Mouse (Mus musculus) liver, adult 2 months (tissue): ENCODE measurements at regions not wholly inside any gene's neighbourhood (a gene's known extent, or its start where the extent isn't known, plus 50 kb on each side); places are given as distances from the start of the nearest gene placed in this dataset.

Experiments
- DNase-seq: peaks from one replicate; pipeline ENCODE4 v3.0.0-alpha.2; 2011; ENCODE audit warnings: low read depth, low spot score; ENCODE audit errors: extremely low read depth
- H3K27ac ChIP-seq: fragments of 200-500 bp; replicated peaks from 2 replicates; pipeline ENCODE4 v1.5.1; 2012; ENCODE audit warnings: low read depth, mild to moderate bottlenecking, control low read depth, inconsistent platforms, low read length; ENCODE audit not compliant: insufficient read depth
- H3K27me3 ChIP-seq: fragments of 200-500 bp; 2 replicates; pipeline ENCODE4 v1.6.1; 2012; ENCODE audit warnings: mild to moderate bottlenecking, moderate library complexity, low read length, inconsistent platforms; ENCODE audit not compliant: control insufficient read depth, insufficient read depth
- H3K36me3 ChIP-seq: fragments of 200-500 bp; 2 replicates; pipeline ENCODE4 v1.6.1; 2012; ENCODE audit warnings: low read length, inconsistent platforms; ENCODE audit not compliant: control insufficient read depth, insufficient read depth
- H3K4me1 ChIP-seq: fragments of 200-500 bp; 2 replicates; pipeline ENCODE4 v1.6.1; 2011; ENCODE audit warnings: low read length; ENCODE audit not compliant: control insufficient read depth, insufficient read depth
- H3K4me3 ChIP-seq: fragments of 200-500 bp; 2 replicates; pipeline ENCODE4 v1.5.1; 2011; ENCODE audit warnings: low read depth, mild to moderate bottlenecking, control low read depth, low read length, moderate library complexity; ENCODE audit not compliant: insufficient read depth
- H3K79me2 ChIP-seq: fragments of 200-500 bp; 2 replicates; pipeline ENCODE4 v1.6.1; 2012; ENCODE audit warnings: inconsistent platforms, mild to moderate bottlenecking, low read length, moderate library complexity; ENCODE audit not compliant: control insufficient read depth, insufficient read depth
- H3K9ac ChIP-seq: fragments of 200-500 bp; 2 replicates; pipeline ENCODE4 v1.6.1; 2012; ENCODE audit warnings: low read depth, mild to moderate bottlenecking, control low read depth, inconsistent platforms, low read length
- CTCF ChIP-seq: fragments of 200-500 bp; IDR thresholded peaks from 2 replicates; pipeline ENCODE4 v1.5.1; 2011; ENCODE audit warnings: low read depth, low read length, control low read depth
- POLR2A ChIP-seq: fragments of 200-500 bp; IDR thresholded peaks from 2 replicates; pipeline ENCODE4 v1.6.1; 2011; ENCODE audit warnings: low read length, control low read depth; ENCODE audit not compliant: insufficient read depth; ENCODE audit errors: extremely low read depth
- WGBS: fragments of 180-500 bp; shearing (Covaris S2); methylation state at CpG from one replicate; pipeline ENCODE4 v1.1.7; 2018; 5-methylcytosine and 5-hydroxymethylcytosine counted together

DNA sequence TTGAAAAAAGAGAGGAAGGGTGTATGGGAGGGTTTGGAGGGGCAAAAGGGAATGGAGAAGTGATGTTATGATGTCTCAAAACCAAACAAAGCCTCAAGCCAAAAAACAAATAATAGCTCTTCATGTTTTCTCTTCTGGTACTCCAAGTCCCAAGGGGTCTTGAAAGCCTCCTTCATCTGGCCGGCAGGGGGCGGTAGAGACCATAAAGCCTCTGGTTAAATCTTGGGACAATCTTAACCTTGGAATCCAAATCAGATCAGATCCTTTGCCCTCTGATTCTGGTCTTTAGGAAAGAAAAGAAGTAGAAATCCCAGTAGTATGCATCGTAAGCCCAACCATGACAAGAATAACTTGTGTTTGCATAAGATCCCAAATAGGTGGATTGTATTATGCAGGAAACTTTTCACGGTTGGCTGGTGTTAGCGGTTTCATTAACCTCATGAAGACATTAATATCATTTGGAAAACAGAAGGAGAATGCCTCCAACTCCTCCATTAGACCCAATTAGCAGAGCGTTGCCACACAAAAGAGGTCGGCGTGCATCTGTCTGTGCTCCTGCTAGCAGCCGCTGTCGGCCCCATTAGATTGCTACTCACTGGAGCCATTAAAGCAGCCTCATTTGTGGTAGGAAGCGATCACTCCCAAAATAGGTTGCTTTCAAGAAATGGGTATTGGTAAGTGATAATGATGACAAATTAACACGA lies 116.0 kb downstream of the Cavin4 start:
- no peaks in the 10 kb centered on the region for H3K79me2 ChIP-seq
- H3K9ac ChIP-seq: no peak overlapping the region
- WGBS: 75% methylated on average over 12 of the region's 12 CpGs
- H3K4me1 ChIP-seq: no peaks in the 10 kb centered on the region
- DNase-seq: peak; percentile 29
- no peaks in the 10 kb centered on the region for H3K36me3 ChIP-seq
- H3K27me3 ChIP-seq: no peaks in the 10 kb centered on the region
- TF ChIP-seq POLR2A (no peak), CTCF (peak; percentile 70)
- no peak overlapping the region for H3K4me3 ChIP-seq
- no peak overlapping the region for H3K27ac ChIP-seq

DNA sequence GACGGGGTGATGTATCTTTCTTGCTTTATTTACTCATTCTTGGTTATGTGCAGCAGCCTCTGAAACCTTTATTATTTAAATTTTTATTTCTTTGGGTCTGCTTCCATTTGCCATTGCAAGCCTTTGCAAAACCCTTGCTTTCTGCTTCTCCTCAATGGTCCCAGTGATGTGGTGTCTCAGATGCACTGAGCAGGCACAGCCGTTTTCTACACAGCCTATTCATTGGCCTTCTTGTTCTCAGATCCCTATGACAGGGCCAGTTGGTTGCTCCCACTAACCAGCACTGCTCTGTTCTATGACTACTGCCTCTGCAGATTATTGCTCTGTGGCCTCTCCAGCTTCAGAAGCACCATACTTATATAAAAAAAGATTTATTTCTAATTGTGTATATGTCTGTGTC lies 116.6 kb downstream of the Cavin4 start:
- Histone ChIP-seq H3K9ac (no peak overlapping the region), H3K27ac (no peak overlapping the region), H3K27me3 (no peaks in the 10 kb centered on the region), H3K79me2 (no peaks in the 10 kb centered on the region), H3K4me1 (no peaks in the 10 kb centered on the region), H3K4me3 (no peak overlapping the region), H3K36me3 (no peaks in the 10 kb centered on the region)
- no peak for DNase-seq
- WGBS: 95% methylated on average over 2 of the region's 2 CpGs
- TF ChIP-seq CTCF (no peak), POLR2A (no peak)

DNA sequence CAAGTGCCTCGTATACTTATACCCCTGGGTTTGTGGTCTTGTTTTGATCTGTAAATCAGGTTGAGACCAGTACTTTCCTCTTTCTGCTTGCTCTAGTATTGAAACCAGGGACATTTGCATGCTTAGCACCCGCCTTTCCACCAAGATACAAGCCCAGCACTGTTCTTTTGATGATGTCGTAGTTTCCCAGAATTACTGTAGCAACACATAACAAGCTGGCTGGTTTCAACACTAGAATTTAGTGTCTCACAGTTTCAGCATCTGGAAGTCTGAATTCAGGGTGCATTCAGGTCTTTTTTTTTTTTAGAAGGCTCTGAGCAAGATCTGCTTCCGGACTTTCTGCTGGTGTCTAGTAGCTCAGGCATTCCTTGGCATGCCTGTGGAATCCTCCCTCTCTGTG lies 117.8 kb downstream of the Cavin4 start:
- WGBS: 82% methylated on average over 4 of the region's 4 CpGs
- H3K4me3 ChIP-seq: no peak overlapping the region
- TF ChIP-seq CTCF: no peak
- no peak for TF ChIP-seq POLR2A
- no peak overlapping the region for H3K9ac ChIP-seq
- no peaks in the 10 kb centered on the region for H3K27me3 ChIP-seq
- no peaks in the 10 kb centered on the region for H3K4me1 ChIP-seq
- no peaks in the 10 kb centered on the region for H3K36me3 ChIP-seq
- H3K27ac ChIP-seq: no peak overlapping the region
- no peaks in the 10 kb centered on the region for H3K79me2 ChIP-seq
- no peak for DNase-seq

DNA sequence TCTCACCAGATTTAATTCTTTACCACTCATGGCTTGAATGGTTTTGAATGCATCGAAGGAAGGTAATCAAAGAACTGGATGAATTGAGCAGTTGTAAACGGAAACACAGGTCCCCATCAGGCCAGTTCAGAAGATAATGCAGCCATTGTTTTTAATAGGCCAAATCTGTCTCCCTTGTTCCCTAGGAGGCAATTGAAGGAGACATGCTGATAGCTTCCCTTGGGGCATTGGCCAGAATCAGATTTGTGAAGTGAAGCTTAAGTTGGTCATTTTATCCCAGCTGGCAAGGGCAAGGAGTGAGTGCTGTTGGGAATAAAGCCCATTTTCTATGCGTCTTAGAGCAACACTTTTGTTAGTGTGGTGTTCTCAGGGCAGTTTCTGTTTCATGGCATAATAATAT lies 119.4 kb downstream of the Cavin4 start:
- no peak overlapping the region for H3K9ac ChIP-seq
- WGBS: 80% methylated on average over 3 of the region's 3 CpGs
- H3K4me3 ChIP-seq: no peak overlapping the region
- H3K79me2 ChIP-seq: no peaks in the 10 kb centered on the region
- no peaks in the 10 kb centered on the region for H3K4me1 ChIP-seq
- no peak for DNase-seq
- no peaks in the 10 kb centered on the region for H3K27me3 ChIP-seq
- no peaks in the 10 kb centered on the region for H3K36me3 ChIP-seq
- no peak overlapping the region for H3K27ac ChIP-seq
- TF ChIP-seq CTCF (no peak), POLR2A (no peak)

DNA sequence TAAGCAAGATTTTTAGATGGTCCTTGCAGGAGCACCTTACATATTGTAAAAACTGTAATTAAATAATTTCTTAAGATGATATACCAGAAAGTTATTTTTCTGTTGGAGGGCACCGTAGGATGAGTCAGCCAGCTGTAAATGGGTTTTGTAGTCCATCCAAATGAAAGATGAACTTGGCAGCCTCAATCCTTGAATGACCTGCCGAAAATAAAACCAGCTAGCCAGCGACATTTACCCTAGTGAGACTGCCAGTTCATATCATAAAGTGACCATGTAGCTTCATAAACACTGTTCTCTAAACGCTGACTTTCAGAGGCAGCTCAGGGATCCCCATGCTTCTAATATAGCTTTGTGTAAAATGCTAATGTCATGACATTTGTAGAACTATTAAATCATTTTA lies 127.8 kb downstream of the Cavin4 start:
- Histone ChIP-seq H3K27ac (no peak overlapping the region), H3K79me2 (no peaks in the 10 kb centered on the region), H3K4me1 (no peaks in the 10 kb centered on the region), H3K27me3 (no peaks in the 10 kb centered on the region), H3K36me3 (no peaks in the 10 kb centered on the region), H3K4me3 (no peak overlapping the region), H3K9ac (no peak overlapping the region)
- DNase-seq: peak; percentile 14
- no peak for TF ChIP-seq CTCF
- no peak for TF ChIP-seq POLR2A
- WGBS: 71% methylated on average over 4 of the region's 4 CpGs

- TF ChIP-seq POLR2A (no peak), CTCF (no peak)
- Histone ChIP-seq H3K4me3 (no peak overlapping the region), H3K27me3 (no peaks in the 10 kb centered on the region), H3K79me2 (no peaks in the 10 kb centered on the region), H3K9ac (no peak overlapping the region), H3K4me1 (no peaks in the 10 kb centered on the region), H3K27ac (no peak overlapping the region), H3K36me3 (no peaks in the 10 kb centered on the region)
- DNase-seq: peak; percentile 5
- 51% methylated on average over 3 of the region's 3 CpGs for WGBS
These were observed 140.5 kb downstream of the Cavin4 start for GRCm38 (mm10) chr4:48803777-48804176.
